Mouse (Mus musculus): ENCODE data around the gene Nr6a1. TPM values are rescaled to one million over a fixed set of nuclear protein-coding genes. Genes with fewer than 3 reads are reported as not detected.

Gene Nr6a1
- polyA plus RNA-seq, 1 experiment: 0.74 TPM

- no peak overlapping the region for H3ac ChIP-seq (ENCODE audit: control insufficient read depth, insufficient read length, low read depth)
- no peaks in the 10 kb centered on the region for H3K79me2 ChIP-seq (ENCODE audit: control insufficient read depth, insufficient read depth)
- H3K79me3 ChIP-seq (ENCODE audit: low read depth): no peaks in the 10 kb centered on the region
- no peak overlapping the region for H3K4me3 ChIP-seq (ENCODE audit: insufficient read depth, poor library complexity, severe bottlenecking)
- H3K36me3 ChIP-seq (ENCODE audit: control insufficient read depth, insufficient read depth): no peaks in the 10 kb centered on the region
- TF ChIP-seq CEBPB (IDR thresholded peaks at IDR 0.05; ENCODE audit: low read depth): no peak
- TF ChIP-seq MAX (IDR thresholded peaks at IDR 0.05): no peak
- no peak for TF ChIP-seq CTCF (IDR thresholded peaks at IDR 0.05; ENCODE audit: control insufficient read depth, insufficient read depth, insufficient read length)
- TF ChIP-seq FOSL1 (IDR thresholded peaks at IDR 0.05; ENCODE audit: insufficient read depth, low read length, poor library complexity, severe bottlenecking): no peak
- peaks cover 79% of the 10 kb centered on the region for H3K27me3 ChIP-seq (ENCODE audit: control insufficient read depth, insufficient read depth, insufficient read length)
Observed at GRCm38 (mm10) chr2:38705036-38705435, 222.5 kb downstream of the Nr6a1 start.

- Histone ChIP-seq H3K4me3 (ENCODE audit: insufficient read depth, poor library complexity, severe bottlenecking) (no peak overlapping the region), H3K36me3 (ENCODE audit: control insufficient read depth, insufficient read depth) (no peaks in the 10 kb centered on the region), H3K79me3 (ENCODE audit: low read depth) (no peaks in the 10 kb centered on the region), H3ac (ENCODE audit: control insufficient read depth, insufficient read length, low read depth) (no peak overlapping the region), H3K79me2 (ENCODE audit: control insufficient read depth, insufficient read depth) (no peaks in the 10 kb centered on the region), H3K27me3 (ENCODE audit: control insufficient read depth, insufficient read depth, insufficient read length) (peaks cover 78% of the 10 kb centered on the region)
- TF ChIP-seq MAX (IDR thresholded peaks at IDR 0.05) (no peak), CEBPB (IDR thresholded peaks at IDR 0.05; ENCODE audit: low read depth) (no peak), MYOD1 (IDR thresholded peaks at IDR 0.05; ENCODE audit: control insufficient read depth, insufficient read length, low read depth) (no peak), USF1 (IDR thresholded peaks at IDR 0.05; ENCODE audit: low read depth) (no peak), FOSL1 (IDR thresholded peaks at IDR 0.05; ENCODE audit: insufficient read depth, low read length, poor library complexity, severe bottlenecking) (no peak)
Observed at GRCm38 (mm10) chr2:38704336-38704735, 223.2 kb downstream of the Nr6a1 start.

- Histone ChIP-seq H3K79me2 (ENCODE audit: control insufficient read depth, insufficient read depth) (no peaks in the 10 kb centered on the region), H3K36me3 (ENCODE audit: control insufficient read depth, insufficient read depth) (no peaks in the 10 kb centered on the region), H3K79me3 (ENCODE audit: low read depth) (no peaks in the 10 kb centered on the region), H3ac (ENCODE audit: control insufficient read depth, insufficient read length, low read depth) (no peak overlapping the region), H3K4me3 (ENCODE audit: insufficient read depth, poor library complexity, severe bottlenecking) (no peak overlapping the region), H3K27me3 (ENCODE audit: control insufficient read depth, insufficient read depth, insufficient read length) (peaks cover 58% of the 10 kb centered on the region)
- TF ChIP-seq USF1 (IDR thresholded peaks at IDR 0.05; ENCODE audit: low read depth) (no peak), MYOG (IDR thresholded peaks at IDR 0.05; ENCODE audit: control insufficient read depth, extremely low read depth, insufficient read length) (no peak), CEBPB (IDR thresholded peaks at IDR 0.05; ENCODE audit: low read depth) (no peak), MAX (IDR thresholded peaks at IDR 0.05) (no peak), MYOD1 (IDR thresholded peaks at IDR 0.05; ENCODE audit: control insufficient read depth, insufficient read length, low read depth) (no peak), CTCF (IDR thresholded peaks at IDR 0.05; ENCODE audit: control insufficient read depth, insufficient read depth, insufficient read length) (no peak), FOSL1 (IDR thresholded peaks at IDR 0.05; ENCODE audit: insufficient read depth, low read length, poor library complexity, severe bottlenecking) (no peak)
Observed at GRCm38 (mm10) chr2:38700177-38700576, 227.3 kb downstream of the Nr6a1 start.

- no peaks in the 10 kb centered on the region for H3K79me2 ChIP-seq (ENCODE audit: control insufficient read depth, insufficient read depth)
- H3ac ChIP-seq (ENCODE audit: control insufficient read depth, insufficient read length, low read depth): no peak overlapping the region
- TF ChIP-seq USF1 (IDR thresholded peaks at IDR 0.05; ENCODE audit: low read depth) (no peak), FOSL1 (IDR thresholded peaks at IDR 0.05; ENCODE audit: insufficient read depth, low read length, poor library complexity, severe bottlenecking) (no peak), MAX (IDR thresholded peaks at IDR 0.05) (no peak), MYOG (IDR thresholded peaks at IDR 0.05; ENCODE audit: control insufficient read depth, extremely low read depth, insufficient read length) (no peak), MYOD1 (IDR thresholded peaks at IDR 0.05; ENCODE audit: control insufficient read depth, insufficient read length, low read depth) (no peak), CTCF (IDR thresholded peaks at IDR 0.05; ENCODE audit: control insufficient read depth, insufficient read depth, insufficient read length) (no peak), CEBPB (IDR thresholded peaks at IDR 0.05; ENCODE audit: low read depth) (no peak)
- no peaks in the 10 kb centered on the region for H3K79me3 ChIP-seq (ENCODE audit: low read depth)
- no peak overlapping the region for H3K4me3 ChIP-seq (ENCODE audit: insufficient read depth, poor library complexity, severe bottlenecking)
- peaks cover 60% of the 10 kb centered on the region for H3K27me3 ChIP-seq (ENCODE audit: control insufficient read depth, insufficient read depth, insufficient read length)
- no peaks in the 10 kb centered on the region for H3K36me3 ChIP-seq (ENCODE audit: control insufficient read depth, insufficient read depth)
Observed at GRCm38 (mm10) chr2:38698623-38699022, 228.9 kb downstream of the Nr6a1 start.

- Histone ChIP-seq H3K36me3 (ENCODE audit: control insufficient read depth, insufficient read depth) (no peaks in the 10 kb centered on the region), H3K27me3 (ENCODE audit: control insufficient read depth, insufficient read depth, insufficient read length) (peaks cover 56% of the 10 kb centered on the region), H3K79me3 (ENCODE audit: low read depth) (no peaks in the 10 kb centered on the region)
Observed at GRCm38 (mm10) chr2:38697128-38698120, 230.1 kb downstream of the Nr6a1 start.

More at GRCm38 (mm10) chr2:38697128-38698120, 230.1 kb downstream of the Nr6a1 start:
- Histone ChIP-seq H3K79me2 (ENCODE audit: control insufficient read depth, insufficient read depth) (no peaks in the 10 kb centered on the region), H3K4me3 (ENCODE audit: insufficient read depth, poor library complexity, severe bottlenecking) (no peak overlapping the region), H3ac (ENCODE audit: control insufficient read depth, insufficient read length, low read depth) (no peak overlapping the region)
- TF ChIP-seq CTCF (IDR thresholded peaks at IDR 0.05; ENCODE audit: control insufficient read depth, insufficient read depth, insufficient read length) (no peak), MYOG (IDR thresholded peaks at IDR 0.05; ENCODE audit: control insufficient read depth, extremely low read depth, insufficient read length) (no peak), MAX (IDR thresholded peaks at IDR 0.05) (no peak), MYOD1 (IDR thresholded peaks at IDR 0.05; ENCODE audit: control insufficient read depth, insufficient read length, low read depth) (no peak), FOSL1 (IDR thresholded peaks at IDR 0.05; ENCODE audit: insufficient read depth, low read length, poor library complexity, severe bottlenecking) (no peak), CEBPB (IDR thresholded peaks at IDR 0.05; ENCODE audit: low read depth) (no peak), USF1 (IDR thresholded peaks at IDR 0.05; ENCODE audit: low read depth) (no peak)
